Mouse (Mus musculus): Measurements from ENCODE around the gene Daam2. TPM values are rescaled to one million over a fixed set of nuclear protein-coding genes. Genes with fewer than 3 reads are reported as not detected.
"Not testable (repeated sequence)": the region's sequence is repeated elsewhere in the genome, so short reads cannot be mapped to it uniquely, and the experiment has no call there.

Daam2 gene
- total RNA-seq, 4 experiments from 2014 or later: 54.4 to 63.9 (median 56.9) TPM

GRCm38 (mm10) chr17:49484435-49484834 lies 79.7 kb downstream of the Daam2 start:
- DNase-seq (ENCODE audit: low spot score in 2 of 2): peak in 1 of 2 experiments; percentile 39

DNA sequence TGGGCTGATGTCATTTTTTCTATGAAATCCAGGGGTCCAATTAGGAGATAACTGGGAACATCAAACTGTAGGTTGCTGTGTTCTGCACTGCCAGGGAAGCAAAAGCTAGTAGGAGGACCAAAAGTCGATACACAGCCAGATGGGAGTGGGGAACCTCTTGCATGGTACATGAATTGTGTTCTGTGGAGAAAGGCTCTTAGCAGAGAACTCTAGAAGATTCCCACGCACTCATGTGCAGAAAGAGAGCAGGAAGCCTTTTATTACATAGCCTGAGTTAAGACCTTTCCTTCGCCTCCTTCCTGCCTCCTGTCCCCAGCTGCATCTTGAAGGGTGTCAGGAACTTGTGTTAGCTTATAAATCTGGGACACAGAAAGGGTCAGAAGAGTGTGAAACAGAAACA lies 82.3 kb downstream of the Daam2 start:
- DNase-seq (ENCODE audit: low spot score in 2 of 2): no peak

- no peak for DNase-seq (ENCODE audit: low spot score in 2 of 2)
Observed at GRCm38 (mm10) chr17:49477370-49477769, 86.8 kb downstream of the Daam2 start.

DNA sequence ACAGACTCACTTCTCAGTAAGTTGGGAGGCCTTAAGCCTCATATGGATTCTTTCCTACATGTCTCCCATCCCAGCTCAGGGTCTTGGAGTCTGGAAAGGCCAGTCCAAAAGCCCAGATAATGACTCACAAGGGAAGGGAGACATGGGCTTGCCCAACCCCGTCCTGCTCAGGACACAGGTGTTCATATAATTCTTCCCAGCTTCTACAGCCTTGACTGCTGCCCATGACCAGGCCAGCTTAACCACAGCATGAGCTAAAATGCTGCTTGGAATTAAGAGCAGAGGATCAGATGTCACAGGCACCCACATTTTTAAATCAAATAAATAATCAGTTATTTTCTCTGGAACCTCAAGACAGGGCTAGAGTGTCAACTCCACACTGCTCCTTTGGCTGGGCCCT lies 89.0 kb downstream of the Daam2 start:
- DNase-seq (ENCODE audit: low spot score in 2 of 2): no peak

DNA sequence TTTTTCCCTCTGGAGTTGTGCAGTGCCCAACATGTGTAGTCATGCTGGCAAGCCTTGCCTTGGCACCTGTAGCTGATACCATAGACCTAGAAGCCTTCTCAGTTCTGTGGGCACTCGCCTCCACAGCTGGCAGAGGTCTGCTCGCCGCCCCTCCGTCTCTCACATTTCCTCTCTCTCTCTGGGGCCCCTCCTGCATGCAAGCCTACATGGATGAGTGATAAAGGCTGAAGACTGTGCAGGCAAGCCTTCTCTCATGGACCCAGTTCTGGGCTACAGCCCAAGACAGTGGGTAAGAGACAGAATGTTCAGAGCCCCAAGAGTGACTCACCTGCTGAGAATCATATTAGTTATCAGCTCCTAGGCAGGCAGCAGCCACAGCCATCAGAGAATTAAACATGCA lies 90.1 kb downstream of the Daam2 start:
- DNase-seq (ENCODE audit: low spot score in 2 of 2): peak in 1 of 2 experiments; percentile 86

GRCm38 (mm10) chr17:49472626-49473025 lies 91.5 kb downstream of the Daam2 start:
- DNase-seq (ENCODE audit: low spot score in 2 of 2): no peak

DNA sequence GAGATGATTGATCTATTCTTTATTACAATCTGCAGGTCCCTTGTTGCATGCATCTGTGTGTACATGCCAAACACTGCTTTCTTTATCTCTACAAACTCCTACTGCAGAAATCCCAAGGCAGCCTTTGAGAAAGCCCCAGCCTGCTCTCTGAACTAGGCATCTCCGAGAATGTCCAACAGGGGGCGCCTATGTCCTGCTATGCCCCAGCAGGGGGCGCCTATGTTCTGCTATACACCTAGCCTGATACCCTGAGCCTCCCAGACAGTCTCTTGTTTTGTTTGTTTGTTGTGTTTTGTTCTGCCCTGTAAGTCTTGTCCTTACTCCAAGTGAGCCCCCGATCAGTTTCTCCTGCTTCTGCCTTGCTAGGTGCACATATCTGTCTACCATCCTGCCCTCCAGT lies 95.9 kb downstream of the Daam2 start:
- peak; percentile 45 to 69 for DNase-seq (ENCODE audit: low spot score in 2 of 2)

DNA sequence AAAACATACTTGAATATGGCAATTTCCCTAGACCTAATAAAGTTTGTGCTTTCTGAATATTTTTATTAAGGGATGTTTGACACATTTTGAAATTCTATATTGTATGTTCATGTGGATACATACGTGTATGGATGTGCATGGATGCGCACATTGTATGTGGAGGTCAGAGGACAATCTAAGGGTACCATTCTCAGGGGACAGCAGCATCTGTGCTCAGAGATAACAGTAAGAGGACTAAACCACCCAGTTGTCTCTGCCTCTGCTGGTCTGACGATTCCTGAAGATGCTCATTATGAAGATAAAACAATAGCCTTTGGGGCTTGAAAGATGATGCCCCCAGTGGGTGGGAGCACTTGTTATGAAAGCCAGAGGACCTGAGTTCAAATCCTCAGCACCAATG lies 99.3 kb downstream of the Daam2 start:
- DNase-seq (ENCODE audit: low spot score in 2 of 2): no peak

DNA sequence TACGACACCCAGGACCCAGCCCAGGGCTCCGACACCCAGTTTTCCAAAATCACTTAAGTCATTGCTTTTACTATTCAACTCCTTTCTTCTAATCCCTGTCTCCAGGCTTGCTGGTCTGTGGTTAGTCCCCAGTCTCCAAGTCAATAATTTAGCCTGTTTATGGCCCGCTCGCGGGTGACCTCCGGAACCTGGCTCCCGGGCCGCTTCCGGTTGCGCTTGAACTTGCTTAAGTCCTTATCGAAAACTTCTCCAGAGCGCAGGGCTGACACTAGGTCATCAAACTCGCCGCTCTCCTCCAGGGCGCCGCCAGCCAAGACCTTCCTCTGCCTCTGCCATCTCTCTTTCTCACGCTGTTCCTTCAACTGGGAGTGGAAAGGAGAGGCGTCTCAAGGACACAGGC lies 105.8 kb downstream of the Daam2 start:
- DNase-seq (ENCODE audit: low spot score in 2 of 2): no peak

DNA sequence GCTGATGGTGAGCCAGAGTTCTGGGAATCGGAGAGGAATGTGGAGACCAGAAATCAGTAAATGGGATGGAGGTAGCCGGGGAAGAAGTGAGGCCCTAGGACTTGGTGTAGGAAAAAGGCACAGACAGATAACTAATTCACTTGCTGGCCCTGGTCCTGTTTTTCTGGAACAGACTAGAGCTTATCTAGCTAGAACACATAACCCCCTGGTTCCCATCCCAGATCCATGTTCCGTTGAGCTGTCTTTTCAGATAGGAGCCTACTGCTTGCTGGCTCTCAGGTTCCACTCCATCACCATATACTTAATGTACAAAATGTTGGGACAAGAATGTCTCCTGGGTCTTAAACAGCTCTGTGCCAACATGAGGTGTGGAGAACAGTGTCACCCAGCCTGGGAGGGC lies 106.3 kb downstream of the Daam2 start:
- DNase-seq (ENCODE audit: low spot score in 2 of 2): no peak

DNA sequence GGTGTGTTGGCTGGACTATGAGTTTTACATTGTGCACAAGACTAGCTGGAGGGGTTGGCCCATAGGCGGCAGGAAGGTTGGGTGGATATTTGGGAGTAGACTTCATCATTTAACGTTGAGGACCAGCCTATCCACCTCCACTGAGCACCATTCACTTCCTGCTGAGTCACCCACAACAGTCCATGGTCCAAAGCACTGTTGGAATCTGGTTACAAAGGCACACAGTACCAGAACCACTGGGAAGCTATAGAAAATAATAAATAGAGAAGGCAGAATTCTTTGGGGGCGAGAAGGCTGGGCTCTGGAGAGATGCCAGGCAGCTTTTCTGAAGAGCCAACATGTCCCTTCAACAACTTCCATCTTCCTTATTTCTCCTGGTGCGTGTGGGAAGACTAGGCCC lies 107.8 kb downstream of the Daam2 start:
- DNase-seq (ENCODE audit: low spot score in 2 of 2): no peak

DNA sequence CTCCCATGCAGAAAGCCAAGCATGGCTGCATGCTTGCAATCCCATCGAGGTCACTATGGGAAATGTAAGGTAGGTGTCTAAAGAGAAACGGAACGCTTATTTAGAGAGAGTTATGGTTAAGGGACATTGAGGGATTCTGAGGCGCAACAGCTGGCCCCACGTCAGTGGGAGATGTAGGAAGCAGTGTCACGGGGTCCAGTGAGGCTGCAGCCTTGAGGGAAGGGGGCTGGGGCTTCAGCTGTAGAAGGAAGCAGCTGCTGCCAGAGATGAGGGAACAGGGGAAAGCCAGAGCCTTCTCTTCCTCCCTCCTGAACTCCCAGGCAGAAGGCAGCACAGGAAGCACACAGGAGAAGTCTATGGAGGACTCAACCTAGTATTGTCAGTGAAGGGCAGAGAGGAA lies 113.2 kb downstream of the Daam2 start:
- DNase-seq (ENCODE audit: low spot score in 2 of 2): no peak

DNA sequence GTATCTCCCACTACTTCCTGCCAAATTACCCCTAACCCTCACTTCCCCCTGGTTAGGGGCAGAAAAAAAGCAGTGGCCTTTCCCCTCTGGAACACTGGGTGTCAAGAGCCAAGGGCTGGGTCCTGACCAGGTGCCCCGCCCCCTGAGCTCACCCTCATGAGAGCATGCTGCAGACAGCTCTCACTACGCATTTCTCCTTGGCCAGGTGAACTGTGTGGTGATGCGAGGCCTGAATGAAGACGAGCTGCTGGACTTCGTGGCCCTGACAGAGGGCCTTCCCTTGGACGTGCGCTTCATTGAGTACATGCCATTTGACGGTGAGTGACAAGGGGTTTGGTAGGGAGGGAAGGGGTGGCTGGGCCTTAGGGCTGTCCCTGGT lies 114.9 kb downstream of the Daam2 start:
- no peak for DNase-seq (ENCODE audit: low spot score in 2 of 2)

DNA sequence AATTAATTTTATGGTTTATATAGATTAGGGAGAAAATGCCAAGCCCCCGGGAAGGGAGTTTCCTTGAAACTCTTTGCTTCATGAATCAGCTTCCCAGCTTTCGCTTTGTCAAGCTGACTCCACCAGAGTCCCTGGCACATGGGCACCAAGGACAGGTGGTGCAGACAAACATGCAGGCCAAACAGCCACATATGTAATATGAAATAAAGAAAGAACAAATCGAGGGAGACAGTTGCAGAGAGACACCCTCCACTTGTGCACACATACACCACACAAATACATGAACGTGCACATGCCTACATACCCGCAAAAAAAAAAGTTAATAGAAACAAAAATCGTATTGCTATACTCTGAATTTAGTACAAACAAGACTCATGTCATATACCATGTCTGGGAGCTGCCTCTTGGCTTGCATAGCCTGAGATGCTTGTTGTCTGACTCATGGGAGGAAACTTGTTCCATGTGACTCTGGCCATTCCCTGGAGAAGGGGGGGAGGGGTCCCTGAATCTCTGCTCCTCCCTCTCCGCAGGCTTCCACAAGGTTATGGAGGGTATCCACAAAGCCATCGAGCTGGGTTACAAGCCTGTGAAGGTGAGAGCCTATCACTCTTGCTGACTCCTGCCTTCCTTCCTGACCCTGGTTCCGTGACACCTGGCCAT lies 115.4 kb downstream of the Daam2 start:
- no peak for DNase-seq (ENCODE audit: low spot score in 2 of 2)

GRCm38 (mm10) chr17:49442841-49443240 lies 121.3 kb downstream of the Daam2 start:
- not testable (repeated sequence) for DNase-seq (ENCODE audit: low spot score in 2 of 2)

- DNase-seq (ENCODE audit: low spot score in 2 of 2): no peak
Observed at GRCm38 (mm10) chr17:49440331-49441130, 123.6 kb downstream of the Daam2 start.

DNA sequence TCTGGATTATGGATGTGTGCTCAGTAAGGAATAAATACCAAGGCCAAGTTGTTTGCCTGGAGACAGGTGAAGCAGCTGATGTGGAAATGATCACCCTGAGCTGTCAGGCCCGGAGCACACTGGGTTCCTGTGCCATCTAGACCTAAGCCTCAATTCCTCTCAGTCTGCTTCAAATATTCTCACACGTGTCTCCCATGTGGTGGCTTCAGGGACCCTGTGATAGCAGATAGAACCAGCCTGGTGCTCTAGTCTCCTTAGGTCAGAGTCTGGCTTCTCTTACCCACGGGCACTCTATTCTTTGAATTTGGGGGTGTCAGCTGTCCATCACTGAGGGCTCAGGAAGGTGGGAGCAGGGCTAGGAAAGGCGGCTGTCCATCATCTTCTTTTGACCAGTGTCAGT lies 124.4 kb downstream of the Daam2 start:
- no peak for DNase-seq (ENCODE audit: low spot score in 2 of 2)

GRCm38 (mm10) chr17:49438822-49439574 lies 125.1 kb downstream of the Daam2 start:
- DNase-seq (ENCODE audit: low spot score in 2 of 2): no peak

DNA sequence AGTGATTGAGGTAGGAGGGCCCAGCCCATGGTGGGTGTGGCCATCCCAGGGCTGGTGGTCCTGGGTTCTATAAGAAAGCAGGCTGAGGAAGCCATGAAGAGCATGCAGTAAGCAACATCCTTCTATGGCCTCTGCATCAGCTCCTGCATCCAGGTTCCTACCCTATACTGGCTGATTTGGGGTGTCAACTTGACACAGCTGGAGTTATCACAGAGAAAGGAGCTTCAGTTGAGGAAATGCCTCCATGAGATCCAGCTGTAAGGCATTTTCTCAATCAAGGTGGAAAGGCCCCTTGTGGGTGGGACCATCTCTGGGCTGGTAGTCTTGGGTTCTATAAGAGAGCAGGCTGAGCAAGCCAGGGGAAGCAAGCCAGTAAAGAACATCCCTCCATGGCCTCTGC lies 126.8 kb downstream of the Daam2 start:
- DNase-seq (ENCODE audit: low spot score in 2 of 2): not testable (repeated sequence)

GRCm38 (mm10) chr17:49436631-49437030 lies 127.5 kb downstream of the Daam2 start:
- no peak for DNase-seq (ENCODE audit: low spot score in 2 of 2)

DNA sequence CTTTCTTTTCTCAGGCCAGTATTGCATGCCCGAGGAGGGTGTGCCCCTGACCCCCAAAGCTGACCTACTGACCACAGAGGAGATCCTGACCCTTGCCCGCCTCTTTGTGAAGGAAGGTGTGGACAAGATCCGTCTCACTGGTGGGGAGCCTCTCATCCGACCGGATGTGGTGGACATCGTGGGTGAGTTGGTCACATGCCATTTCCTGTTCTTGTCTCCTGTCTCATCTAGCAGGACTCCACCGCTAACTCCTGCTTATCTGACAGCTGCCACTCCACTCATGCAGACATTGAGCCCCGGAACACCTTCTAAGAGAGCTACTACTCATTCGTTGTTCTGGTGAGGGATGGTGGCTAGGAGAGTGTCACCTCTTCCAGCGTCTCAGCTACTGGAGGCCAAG lies 129.1 kb downstream of the Daam2 start:
- no peak for DNase-seq (ENCODE audit: low spot score in 2 of 2)

DNA sequence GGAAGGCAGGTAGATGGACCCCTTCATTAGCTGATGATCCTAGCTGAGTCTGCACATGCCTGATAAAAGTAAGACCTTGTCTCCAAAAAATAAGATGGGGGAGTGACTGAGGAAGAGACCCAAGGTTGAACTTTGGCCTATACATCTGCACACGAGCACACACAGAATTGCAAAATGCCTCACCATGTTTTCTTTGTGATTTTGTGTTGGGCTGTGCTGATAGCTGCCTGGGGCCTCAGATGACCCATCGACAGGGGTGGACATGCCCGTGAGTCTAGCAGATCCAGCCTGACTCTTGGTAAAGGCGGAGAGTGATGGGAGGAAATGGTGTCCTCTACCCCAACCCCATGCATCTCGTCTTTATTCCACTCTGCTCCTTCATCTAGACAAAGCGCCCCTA lies 129.9 kb downstream of the Daam2 start:
- DNase-seq (ENCODE audit: low spot score in 2 of 2): no peak
